Mouse (Mus musculus): ENCODE measurements around the gene Mmp8.

DNA sequence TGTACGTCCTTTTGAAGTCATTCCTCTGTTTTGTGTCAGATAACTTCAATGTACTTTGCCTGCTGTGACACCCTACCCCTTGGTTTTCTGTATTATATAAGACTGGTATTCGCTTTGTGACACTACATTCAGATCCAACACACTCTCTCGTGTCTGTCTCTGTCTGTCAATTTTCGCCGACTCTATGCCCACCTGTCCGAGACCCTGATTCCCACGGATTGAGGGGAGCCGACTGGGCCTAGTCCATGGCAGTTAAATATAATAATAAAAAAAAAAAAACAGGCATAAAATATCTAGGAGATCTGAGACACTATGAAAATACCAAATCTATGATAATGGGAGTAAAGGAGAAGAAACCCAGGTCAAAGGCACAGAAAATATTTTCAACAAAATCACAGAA, 31.8 kb downstream of the Mmp8 start:
- TF ChIP-seq CTCF (IDR thresholded peaks at IDR 0.05; ENCODE audit: insufficient read depth, low read length): no peak
- TF ChIP-seq POLR2A (IDR thresholded peaks at IDR 0.05; ENCODE audit: borderline replicate concordance, extremely low read depth, low read depth, low read length): no peak

All from lung, adult 2 months (tissue).